Mouse (Mus musculus) c-Kit-positive CD71-negative TER-119-negative erythroid progenitor cells, embryonic 14.5 days (primary cell): ENCODE measurements at regions not wholly inside any gene's neighbourhood (a gene's known extent, or its start where the extent isn't known, plus 50 kb on each side); places are given as distances from the start of the nearest gene placed in this dataset.

Source experiments
- DNase-seq: peaks from one replicate; pipeline ENCODE4 v3.0.0-alpha.2; 2013; ENCODE audit warnings: low read depth

- DNase-seq: no peak
These were observed 81.9 kb upstream of the Vldlr start for GRCm38 (mm10) chr19:27134360-27134759.

DNA sequence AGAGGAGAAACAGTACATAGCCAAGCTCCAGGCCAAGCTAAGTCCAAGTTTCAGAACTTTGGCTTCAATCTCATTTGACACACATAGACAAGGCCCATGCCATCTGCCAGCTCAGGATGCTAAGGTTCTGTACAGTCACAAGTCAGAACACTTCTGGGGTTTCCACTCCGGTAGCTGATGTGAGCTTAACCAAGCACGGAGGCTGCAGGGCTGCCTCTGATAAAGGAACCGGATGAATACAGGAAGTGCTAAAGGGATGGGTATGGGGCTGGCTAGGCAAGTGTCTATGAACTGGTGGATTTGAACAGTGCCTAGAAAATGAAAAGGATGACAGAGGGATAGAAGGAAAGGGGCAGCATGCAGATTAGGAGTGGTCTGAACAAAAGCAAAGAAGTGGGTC is 75.4 kb upstream of the Vldlr start:
- DNase-seq: no peak

DNA sequence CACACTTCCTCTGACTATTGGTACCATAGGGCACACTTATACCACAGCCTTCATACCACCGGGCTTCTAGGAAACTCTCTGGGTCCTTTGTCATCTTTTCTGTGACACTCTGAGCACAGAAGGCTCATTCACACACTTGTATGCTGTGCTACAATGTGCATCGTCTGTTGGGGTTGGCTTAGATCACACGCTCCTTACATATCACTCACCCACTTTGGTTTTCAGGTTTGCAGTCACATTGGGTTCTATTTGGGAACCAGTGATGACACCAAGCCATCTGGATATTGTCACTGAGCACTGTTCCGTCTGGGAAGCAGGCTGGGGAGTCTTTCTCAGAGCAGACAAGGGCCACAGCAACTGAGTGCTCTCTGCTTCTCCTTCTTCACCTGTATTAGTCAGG is 74.1 kb upstream of the Vldlr start:
- no peak for DNase-seq

GRCm38 (mm10) chr19:27147404-27147803 is 68.9 kb upstream of the Vldlr start:
- no peak for DNase-seq

DNA sequence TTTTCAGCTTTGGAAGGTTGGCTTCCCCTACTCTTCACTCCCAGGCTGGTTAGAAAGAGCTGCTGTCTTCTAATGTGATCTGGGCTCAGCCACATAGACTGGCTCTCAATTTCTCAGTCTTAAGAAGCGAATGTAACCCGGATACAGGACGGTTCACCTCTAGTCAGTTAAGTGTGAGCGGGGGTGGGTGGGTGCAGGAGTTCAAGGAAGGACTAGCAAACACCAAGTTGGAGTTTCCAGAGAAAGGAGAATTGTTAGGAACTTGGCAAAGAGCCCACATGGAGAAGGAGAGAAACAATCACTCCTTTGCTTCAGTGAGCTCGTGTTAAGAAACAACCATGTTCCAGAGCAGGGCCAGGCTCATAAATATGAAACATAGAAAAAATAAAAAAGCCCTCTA is 68.0 kb upstream of the Vldlr start:
- DNase-seq: no peak

- no peak for DNase-seq
These were observed 66.7 kb upstream of the Vldlr start for GRCm38 (mm10) chr19:27149567-27149966.

GRCm38 (mm10) chr19:27161933-27162332 is 54.4 kb upstream of the Vldlr start:
- DNase-seq: no peak
